Mouse (Mus musculus) ES-E14 (cell line): ENCODE measurements around the gene Trim33. TPM values are rescaled to one million over a fixed set of nuclear protein-coding genes. Genes with fewer than 3 reads are reported as not detected.

ENCODE experiments used
- DNase-seq: peaks from one replicate; pipeline ENCODE4 v3.0.0-alpha.2; 2013; ENCODE audit warnings: low read depth, low spot score
- H3K27ac ChIP-seq: 2 replicates; pipeline ENCODE4 v1.5.1; 2012; ENCODE audit warnings: low read depth, mild to moderate bottlenecking, low read length, moderate library complexity, mixed read lengths; ENCODE audit not compliant: poor library complexity, insufficient read depth, severe bottlenecking
- H3K36me3 ChIP-seq: 2 replicates; pipeline ENCODE4 v1.6.1; 2012; ENCODE audit warnings: mild to moderate bottlenecking, low read length, moderate library complexity, mixed read lengths; ENCODE audit not compliant: control insufficient read depth, poor library complexity, insufficient read depth, severe bottlenecking
- H3K4me1 ChIP-seq, 2 experiments: fragments of 150-350 bp in 1 of 2; sonication (generic) in 1 of 2; 2 replicates each; pipeline ENCODE4 v1.6.1; 2012; ENCODE audit warnings: low read length in 2 of 2, mild to moderate bottlenecking in 1 of 2, mixed read lengths in 1 of 2; ENCODE audit not compliant: control insufficient read depth in 2 of 2, insufficient read depth in 2 of 2, poor library complexity in 1 of 2
- H3K4me3 ChIP-seq, 2 experiments: fragments of 150-350 bp in 1 of 2; sonication (generic) in 1 of 2; 2 replicates each; pipeline ENCODE4 v1.5.1; 2012; ENCODE audit warnings: low read length in 2 of 2, low read depth in 1 of 2, mild to moderate bottlenecking in 1 of 2, mixed read lengths in 1 of 2; ENCODE audit not compliant: insufficient read depth in 1 of 2, poor library complexity in 1 of 2, severe bottlenecking in 1 of 2
- H3K9ac ChIP-seq: 2 replicates; pipeline ENCODE4 v1.6.1; 2012; ENCODE audit warnings: low read depth, mild to moderate bottlenecking, low read length, mixed read lengths; ENCODE audit not compliant: poor library complexity, insufficient read depth, severe bottlenecking
- H3K9me3 ChIP-seq: fragments of 150-350 bp; sonication (generic); 2 replicates; pipeline ENCODE4 v1.6.1; 2012; ENCODE audit warnings: low read depth, mild to moderate bottlenecking, low read length; ENCODE audit not compliant: control insufficient read depth, insufficient read depth
- CHD2 ChIP-seq: IDR thresholded peaks from 2 replicates; pipeline ENCODE4 v1.6.1; 2014; ENCODE audit warnings: mild to moderate bottlenecking, low read depth, low read length, inconsistent platforms
- HCFC1 ChIP-seq: IDR thresholded peaks from 2 replicates; pipeline ENCODE4 v1.6.1; 2012; ENCODE audit warnings: low read length, inconsistent platforms, borderline replicate concordance; ENCODE audit not compliant: insufficient read depth
- MAFK ChIP-seq: IDR thresholded peaks from 2 replicates; pipeline ENCODE4 v1.6.1; 2014; ENCODE audit warnings: mild to moderate bottlenecking, low read depth, low read length, inconsistent platforms; ENCODE audit not compliant: insufficient read depth
- ZC3H11A ChIP-seq: IDR thresholded peaks from 2 replicates; pipeline ENCODE4 v1.6.1; 2012; ENCODE audit warnings: low read depth, mild to moderate bottlenecking, inconsistent platforms, low read length, borderline replicate concordance
- ZNF384 ChIP-seq: IDR thresholded peaks from 2 replicates; pipeline ENCODE4 v1.6.1; 2012; ENCODE audit warnings: low read depth, low read length, inconsistent platforms
- in situ Hi-C, 2 experiments: fragments of 600-800 bp; cut with MboI; formaldehyde crosslinking; loops; one replicate each; pipeline ENCODE4 v1.15.1; 2025; ENCODE audit warnings: low sequenced_read_pairs in 2 of 2, inconsistent platforms in 1 of 2; ENCODE audit not compliant: unreplicated experiment in 2 of 2
- total RNA-seq: library from RNA; depleted of rRNA; stranded (reverse); fragments of 300-350 nt; gene quantifications from 2 replicates; pipeline ENCODE4 v1.2.3, GENCODE M21; 2012

The Trim33 gene
- total RNA-seq, 1 experiment, result 37.7 TPM

DNA sequence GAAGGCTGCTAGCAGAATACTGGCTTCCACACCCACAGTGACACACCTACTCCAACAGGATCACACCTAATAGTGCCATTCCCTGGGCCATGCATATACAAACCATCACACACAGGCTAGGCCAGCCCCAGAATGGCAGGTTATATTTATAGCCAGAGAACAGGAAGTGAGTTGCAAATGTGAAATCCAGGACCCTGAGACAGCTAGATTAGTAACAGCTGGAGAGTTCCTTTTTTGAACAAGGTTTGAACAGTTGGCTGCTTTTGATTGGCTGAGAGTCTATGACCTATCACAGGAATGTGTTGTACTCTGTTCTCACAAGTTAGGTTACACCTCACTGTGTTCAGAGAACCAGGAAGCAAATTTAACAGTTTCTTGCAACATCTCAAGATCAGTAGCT, 98.9 kb downstream of the Trim33 start:
- no peaks in the 10 kb centered on the region for H3K36me3 ChIP-seq
- H3K4me3 ChIP-seq, result no peak overlapping the region
- H3K27ac ChIP-seq, result no peak overlapping the region
- H3K9ac ChIP-seq, result no peak overlapping the region
- in situ Hi-C loops, result no loop called here
- H3K9me3 ChIP-seq, result no peaks in the 10 kb centered on the region; the same call in 1 of the 2 replicates
- DNase-seq, result no peak
- H3K4me1 ChIP-seq, result peaks cover 4 to 9% of the 10 kb centered on the region in 2 experiments; a peak in 1 of 4 replicates
- TF ChIP-seq MAFK, result no peak
- no peak for TF ChIP-seq HCFC1
- TF ChIP-seq ZNF384, result no peak
- TF ChIP-seq ZC3H11A, result no peak

DNA sequence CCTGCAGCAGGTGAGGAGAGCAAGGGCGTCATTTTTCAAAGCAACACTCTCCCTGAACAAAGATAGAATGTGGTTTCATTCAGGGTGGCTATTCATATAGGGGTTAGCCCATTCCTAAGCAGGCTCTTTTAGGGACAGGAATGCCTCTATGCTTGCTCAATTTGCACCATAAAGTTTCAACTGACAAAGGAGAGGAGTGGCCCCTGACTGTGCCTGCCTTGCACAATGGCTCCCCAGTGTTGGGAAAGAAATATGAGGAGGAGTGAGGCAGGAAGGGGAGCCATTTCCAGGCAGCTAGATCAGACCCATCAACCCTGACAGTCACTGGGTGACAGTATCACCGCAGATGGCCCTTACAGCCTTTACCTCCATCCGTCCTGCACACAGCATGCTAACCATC, 100.3 kb downstream of the Trim33 start:
- DNase-seq, result peak; percentile 55
- Histone ChIP-seq H3K4me3 (no peak overlapping the region), H3K36me3 (no peaks in the 10 kb centered on the region), H3K9me3 (no peaks in the 10 kb centered on the region; the same call in 1 of the 2 replicates), H3K9ac (no peak overlapping the region), H3K27ac (peak overlapping the region; percentile 67; the same call in 1 of the 2 replicates), H3K4me1 (peaks cover 4 to 9% of the 10 kb centered on the region in 2 experiments; a peak in 1 of 4 replicates)
- in situ Hi-C loops, result no loop called here
- TF ChIP-seq HCFC1 (no peak), CHD2 (peak; percentile 33; the same call in 1 of the 2 replicates)

DNA sequence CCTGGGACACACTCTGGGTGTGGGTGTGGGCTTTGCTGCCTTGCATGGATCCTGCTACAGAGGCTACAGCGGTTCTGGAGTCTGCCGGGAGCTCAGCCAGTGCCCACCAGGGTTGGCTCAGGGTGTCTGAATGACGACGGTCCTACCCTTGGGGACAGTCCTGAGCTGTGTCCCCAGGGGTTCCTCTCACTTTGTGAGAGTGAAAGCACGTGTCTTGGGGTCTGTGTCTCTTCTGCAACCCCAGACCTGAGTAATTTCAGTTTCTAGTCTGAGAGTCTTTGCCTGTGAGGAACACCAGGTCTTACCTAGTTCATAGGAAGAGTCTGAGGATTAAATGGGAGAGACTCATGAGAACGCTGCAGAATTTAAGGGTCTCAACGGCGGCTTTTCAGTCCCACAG, 101.7 kb downstream of the Trim33 start:
- in situ Hi-C loops, result loop anchor here in 1 of 2 experiments (10.0 kb wide), 1 partner anchor 196 kb away; no protein-coding TSS in a partner anchor

DNA sequence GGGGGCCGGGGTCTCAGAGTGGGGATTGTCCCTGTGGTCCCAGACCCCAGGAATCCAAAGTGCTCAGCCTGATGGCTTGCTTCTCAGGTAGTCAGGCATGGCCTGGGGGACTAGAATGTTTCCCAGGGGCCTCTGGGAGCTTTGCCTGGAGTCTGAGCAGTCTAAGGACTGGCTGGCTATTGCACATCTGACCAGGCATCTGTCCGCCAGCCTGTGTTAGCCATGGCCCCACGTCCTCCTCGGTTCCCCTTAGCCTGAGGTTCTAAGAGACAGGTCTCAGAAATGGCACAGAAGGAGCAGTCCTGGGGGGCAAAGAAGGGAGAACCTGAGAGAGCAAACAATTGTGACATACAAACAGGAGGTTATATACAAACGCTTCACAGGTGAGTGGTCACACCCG, 102.3 kb downstream of the Trim33 start:
- DNase-seq, result no peak
- Histone ChIP-seq H3K36me3 (no peaks in the 10 kb centered on the region), H3K9me3 (no peaks in the 10 kb centered on the region; the same call in 1 of the 2 replicates), H3K4me1 (peaks cover 4 to 10% of the 10 kb centered on the region in 2 experiments; a peak in 1 of 4 replicates), H3K9ac (no peak overlapping the region), H3K4me3 (no peak overlapping the region), H3K27ac (no peak overlapping the region)
- no peak for TF ChIP-seq ZC3H11A
- TF ChIP-seq ZNF384, result no peak
- in situ Hi-C loops, result loop anchor here in 1 of 2 experiments (10.0 kb wide), 1 partner anchor 197 kb away; no protein-coding TSS in a partner anchor

More for the DNA sequence above, 101.7 kb downstream of the Trim33 start:
- DNase-seq, result no peak
- Histone ChIP-seq H3K9me3 (no peaks in the 10 kb centered on the region; the same call in 1 of the 2 replicates), H3K4me1 (peaks cover 4 to 9% of the 10 kb centered on the region in 2 experiments; a peak in 1 of 4 replicates), H3K27ac (no peak overlapping the region), H3K9ac (no peak overlapping the region), H3K36me3 (no peaks in the 10 kb centered on the region), H3K4me3 (no peak overlapping the region)
- TF ChIP-seq MAFK, result no peak
- no peak for TF ChIP-seq ZNF384
- TF ChIP-seq ZC3H11A, result no peak
- TF ChIP-seq HCFC1, result no peak
- TF ChIP-seq CHD2, result no peak

DNA sequence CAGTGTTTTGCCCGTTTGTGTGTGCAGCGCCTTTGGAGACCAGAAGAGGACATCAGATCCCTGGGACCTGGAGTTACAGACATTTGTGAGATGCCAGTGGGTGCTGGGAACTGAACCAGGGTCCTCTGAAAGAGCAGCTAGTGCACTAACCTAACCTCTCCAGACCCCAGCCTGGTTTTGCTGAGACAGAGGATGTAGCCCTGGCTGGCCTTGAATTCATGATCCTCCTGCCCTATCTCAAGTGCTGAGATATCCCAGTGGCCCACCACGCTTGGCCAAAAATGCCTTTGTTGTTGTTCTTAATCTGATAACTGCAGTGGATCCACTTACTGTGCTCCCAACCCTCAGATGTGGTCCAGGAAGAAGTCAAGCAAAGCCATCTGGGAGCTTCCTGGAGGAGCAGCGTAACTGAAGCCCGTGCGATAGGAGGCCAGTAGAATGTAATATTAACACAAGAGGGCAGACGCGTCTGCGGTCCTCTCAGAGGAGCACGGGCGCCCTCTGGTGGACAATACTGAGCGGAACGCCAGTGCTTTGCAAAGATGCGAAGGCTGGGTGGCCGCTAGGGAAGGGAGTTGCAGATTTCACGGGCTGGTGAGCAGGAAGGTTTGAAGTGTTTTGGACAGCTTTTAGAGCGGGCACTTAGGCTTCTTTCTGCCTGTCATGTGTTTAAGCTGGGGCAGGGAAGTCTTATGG, 103.9 kb downstream of the Trim33 start:
- H3K4me1 ChIP-seq, result peaks cover 4 to 13% of the 10 kb centered on the region in 2 experiments; a peak in 1 of 4 replicates
- no peaks in the 10 kb centered on the region for H3K36me3 ChIP-seq
- no peak overlapping the region for H3K4me3 ChIP-seq
- H3K27ac ChIP-seq, result no peak overlapping the region
- H3K9me3 ChIP-seq, result no peaks in the 10 kb centered on the region; the same call in 1 of the 2 replicates
- H3K9ac ChIP-seq, result no peak overlapping the region
- peak; percentile 67 for DNase-seq
- in situ Hi-C loops, result loop anchor here in 1 of 2 experiments (10.0 kb wide), 1 partner anchor 198 kb away; no protein-coding TSS in a partner anchor
- TF ChIP-seq MAFK, result no peak
- peak; percentile 52; the same call in 1 of the 2 replicates for TF ChIP-seq ZC3H11A
